ENCODE assay signal across 8 mouse cellular contexts in genomic region chr17:40824549-40824948, GRCm38 (mm10). TPM values are rescaled to one million over a fixed set of nuclear protein-coding genes. Genes with fewer than 3 reads are reported as not detected.
DNase-seq lines count a peak whose midpoint lies in the region.

No protein-coding gene starts in this region.

- DNase-seq in adrenal gland, adult (ENCODE audit: inconsistent age in 2 of 2, low spot score in 1 of 2) = peak; percentile 9 to 76
- no peak for DNase-seq in adrenal gland, adult 8-10 months
- peak; percentile 16 to 18 for DNase-seq in left cerebral cortex, postnatal 14 days (ENCODE audit: low spot score in 2 of 2)
- no peak for DNase-seq in left cerebral cortex, postnatal 36 days (ENCODE audit: low spot score in 2 of 2)
- DNase-seq in R1 (ENCODE audit: low read depth, low spot score) = peak; percentile 68
- peak; percentile 5 for DNase-seq in gastrocnemius, postnatal 14 days
- peak; percentile 32 for DNase-seq in lung, postnatal 25 days (ENCODE audit: low spot score)
- no peak for DNase-seq in right cerebral cortex, postnatal 25 days

- intact Hi-C loops in left cerebral cortex, postnatal 14 days (cut with DNase I) = no loop called here
- intact Hi-C loops in left cerebral cortex, postnatal 36 days (cut with DNase I) = loop anchor here (10.0 kb wide), 1 partner anchor 670 kb away; no protein-coding TSS in a partner anchor
- intact Hi-C loops in gastrocnemius, postnatal 14 days (cut with DNase I; ENCODE audit: low total_unique reads) = no loop called here

RNA-seq across cellular contexts. Expression of gene Rhag, which starts 13.6 kb away (rescaled TPM):
- total RNA-seq in adrenal gland, adult 8-10 months (2022) = not detected
- not detected for total RNA-seq in left cerebral cortex, postnatal 14 days (2021)
- total RNA-seq in left cerebral cortex, postnatal 36 days (2021) = not detected
- not detected for total RNA-seq in gastrocnemius, postnatal 14 days (2021)

RNA-seq across cellular contexts. Expression of gene Crisp2, which starts 17.7 kb away (rescaled TPM):
- total RNA-seq in adrenal gland, adult 8-10 months (2022) = not detected
- total RNA-seq in left cerebral cortex, postnatal 14 days (2021) = not detected
- total RNA-seq in left cerebral cortex, postnatal 36 days (2021) = not detected
- total RNA-seq in gastrocnemius, postnatal 14 days (2021) = not detected

RNA-seq across cellular contexts. Expression of gene 9130008F23Rik, which starts 55.8 kb away (rescaled TPM):
- total RNA-seq in adrenal gland, adult 8-10 months (2022) = 1 to 10 TPM in 2 of 4 experiments, under 1 TPM in 2; 0.49 to 1.4 (median 1.0) TPM
- total RNA-seq in left cerebral cortex, postnatal 14 days (2021) = under 1 TPM; 0.26 to 0.34 TPM
- total RNA-seq in left cerebral cortex, postnatal 36 days (2021) = not detected
- total RNA-seq in gastrocnemius, postnatal 14 days (2021) = under 1 TPM; 0.08 to 0.31 TPM

Comparison
In these comparisons a context has a peak if more than half of its experiments do, and no peak if none do; other contexts are left out.
1. DNase-seq: peak in adrenal gland, adult (2 of 2), left cerebral cortex, postnatal 14 days (2 of 2), R1 (single experiment), gastrocnemius, postnatal 14 days (single experiment) and lung, postnatal 25 days (single experiment); none in adrenal gland, adult 8-10 months (single experiment), left cerebral cortex, postnatal 36 days (0 of 2) and right cerebral cortex, postnatal 25 days (single experiment).